Mouse (Mus musculus): ENCODE data around the gene Tmem210.

Gene Tmem210

DNA sequence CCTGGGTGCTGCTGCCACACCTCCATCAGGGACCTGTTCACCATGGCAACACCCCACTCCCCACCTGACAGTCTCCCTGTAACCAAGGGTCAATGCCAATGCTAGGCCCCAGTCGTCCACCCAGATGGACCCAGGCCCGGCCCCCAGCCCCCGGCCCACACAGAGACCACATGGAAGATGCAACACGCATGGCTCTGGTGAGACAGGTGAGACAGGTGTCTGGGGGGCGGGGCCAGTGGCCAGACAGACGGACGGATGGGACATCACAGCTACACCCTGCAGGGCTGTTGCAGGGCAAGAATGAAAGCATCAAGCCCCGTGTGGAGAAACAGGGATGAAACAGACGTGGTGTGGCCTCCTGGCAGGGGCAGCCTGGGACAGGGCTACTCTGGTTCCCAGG is 5.8 kb downstream of the Tmem210 start:
- DNase-seq (ENCODE audit: low read depth, low spot score), result no peak

DNA sequence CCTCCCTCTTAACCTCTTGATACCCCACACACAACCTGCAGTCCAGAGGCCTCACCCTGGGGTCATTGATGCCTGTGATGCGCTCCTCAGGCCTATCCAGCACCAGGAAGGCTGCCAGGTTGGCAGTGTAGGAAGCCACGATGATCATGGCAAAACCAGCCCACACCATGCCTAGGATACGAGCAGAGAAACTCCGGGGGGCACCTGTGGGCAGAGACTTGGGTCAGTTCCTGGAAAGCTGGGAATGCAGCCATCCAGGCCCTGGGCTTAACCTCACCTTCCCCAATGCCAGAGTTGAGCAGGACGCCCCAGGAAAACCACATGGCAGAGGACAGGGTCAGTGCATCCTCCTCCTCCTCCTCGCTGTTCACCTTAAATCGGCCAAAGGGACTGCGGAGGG is 9.1 kb downstream of the Tmem210 start:
- DNase-seq (ENCODE audit: low read depth, low spot score), result no peak

DNA sequence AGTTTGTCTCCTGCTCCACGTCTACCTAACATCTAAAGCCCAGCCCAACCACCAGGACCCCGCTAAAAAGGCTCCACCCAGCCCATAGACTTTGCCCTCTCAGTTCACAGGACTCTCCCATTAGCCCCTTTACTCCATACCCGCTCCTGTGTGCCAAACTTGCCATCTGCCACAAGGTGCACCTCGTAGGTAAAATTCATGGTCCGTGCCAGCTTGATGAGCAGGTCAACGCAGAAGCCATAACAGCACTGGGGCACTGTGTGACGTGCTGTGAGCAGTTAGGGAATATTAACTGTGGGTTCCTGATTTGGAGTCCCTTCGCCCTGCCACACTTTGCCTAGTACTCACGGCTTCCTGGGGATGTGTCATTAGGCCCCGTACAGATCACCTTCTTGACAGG is 10.1 kb downstream of the Tmem210 start:
- peak; percentile 79 for DNase-seq (ENCODE audit: low read depth, low spot score)

DNA sequence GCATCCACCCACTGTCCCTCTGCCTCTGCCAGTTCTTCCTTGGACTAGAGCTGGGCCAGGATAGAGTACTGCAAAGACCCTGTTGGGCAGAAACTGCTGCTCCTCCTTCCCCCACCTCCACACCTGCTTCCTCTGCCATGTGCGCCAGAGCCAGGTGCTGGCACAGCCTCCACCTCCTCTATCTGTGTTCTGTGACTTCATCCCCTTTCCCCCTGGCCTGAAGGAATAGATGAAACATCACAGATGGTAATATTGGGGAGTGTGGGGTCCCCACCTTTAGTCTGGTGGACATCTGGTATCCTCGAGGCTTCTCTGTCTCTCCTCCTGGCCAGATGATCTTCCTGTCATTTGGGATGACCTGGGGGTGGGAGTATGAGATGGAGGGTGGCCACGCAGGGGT is 15.5 kb downstream of the Tmem210 start:
- no peak for DNase-seq (ENCODE audit: low read depth, low spot score)

DNA sequence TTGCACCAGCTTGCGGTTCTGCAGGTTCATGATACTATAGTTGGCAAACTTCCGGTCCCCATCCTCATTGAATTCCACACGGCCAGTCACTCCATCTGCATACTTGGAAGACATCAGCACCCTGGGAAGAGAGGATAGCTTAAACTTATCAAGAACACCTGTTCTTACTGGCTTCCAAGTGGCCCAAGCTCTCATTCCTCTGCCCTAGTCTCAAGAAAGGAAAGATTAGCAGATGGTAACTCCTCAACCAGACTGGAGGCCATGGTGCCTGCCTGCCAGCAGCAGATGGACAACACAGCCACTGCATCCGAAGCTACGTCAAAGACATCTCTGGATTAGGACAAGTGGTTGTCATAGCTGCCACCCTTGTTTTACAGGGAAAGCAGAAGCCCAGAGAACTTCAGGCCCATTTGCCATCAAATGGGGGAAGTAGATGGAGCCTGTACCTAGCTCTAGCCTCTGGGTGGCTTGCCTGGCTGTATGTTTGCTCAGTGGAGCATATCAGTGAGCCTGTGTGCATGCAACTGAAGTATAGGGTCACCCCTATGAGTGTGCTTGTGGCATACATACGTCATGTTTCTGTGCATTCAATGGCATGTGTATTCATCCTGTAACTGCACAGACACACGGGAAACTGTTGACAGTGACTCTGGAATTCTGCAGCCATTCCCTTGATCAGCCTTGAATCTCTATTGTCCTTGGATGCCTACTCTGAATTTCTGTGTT is 16.1 kb downstream of the Tmem210 start:
- peak; percentile 93 for DNase-seq (ENCODE audit: low read depth, low spot score)

DNA sequence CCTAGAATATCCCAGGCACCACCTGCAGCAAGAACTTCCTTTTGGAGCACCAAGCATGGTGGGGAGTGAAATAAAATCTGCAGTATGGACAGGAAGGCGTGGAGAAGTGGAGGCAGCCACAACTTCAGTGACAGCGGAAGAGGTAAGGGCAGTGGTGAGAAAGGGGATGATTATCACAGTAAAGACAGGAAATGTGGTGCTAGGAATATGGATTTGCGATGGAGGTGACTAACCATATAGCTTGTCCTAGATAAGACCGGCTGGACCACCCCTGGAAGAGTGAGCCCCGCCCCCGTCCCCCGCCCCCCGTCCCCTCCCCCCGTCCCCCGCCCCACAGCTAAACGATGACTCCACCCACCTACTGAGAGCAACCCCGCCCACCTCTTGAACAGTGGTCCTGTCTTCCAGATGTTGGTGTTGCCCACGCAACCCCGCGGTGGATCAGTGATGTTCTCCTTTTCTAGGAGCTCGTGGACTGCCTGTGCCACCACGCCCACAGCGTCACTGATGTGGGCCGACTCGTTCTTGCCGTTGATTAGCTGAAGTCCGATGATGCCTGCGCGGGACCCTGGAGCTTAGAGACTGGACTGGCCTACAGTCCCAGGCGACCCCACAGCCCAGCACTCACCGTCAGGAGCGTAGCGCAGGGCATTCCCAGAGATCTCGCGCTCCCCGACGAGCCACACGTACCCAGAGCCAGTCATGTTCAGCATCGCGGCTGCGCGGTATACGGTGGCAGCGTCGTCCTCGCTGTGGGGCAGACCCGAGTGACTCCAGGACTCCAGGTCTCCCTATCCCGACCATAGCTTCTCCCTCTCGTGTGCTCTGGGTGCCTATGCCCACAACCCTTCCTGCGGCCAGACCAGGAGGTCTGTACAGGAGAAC is 17.0 kb downstream of the Tmem210 start:
- DNase-seq (ENCODE audit: low read depth, low spot score), result peak; percentile 72

DNA sequence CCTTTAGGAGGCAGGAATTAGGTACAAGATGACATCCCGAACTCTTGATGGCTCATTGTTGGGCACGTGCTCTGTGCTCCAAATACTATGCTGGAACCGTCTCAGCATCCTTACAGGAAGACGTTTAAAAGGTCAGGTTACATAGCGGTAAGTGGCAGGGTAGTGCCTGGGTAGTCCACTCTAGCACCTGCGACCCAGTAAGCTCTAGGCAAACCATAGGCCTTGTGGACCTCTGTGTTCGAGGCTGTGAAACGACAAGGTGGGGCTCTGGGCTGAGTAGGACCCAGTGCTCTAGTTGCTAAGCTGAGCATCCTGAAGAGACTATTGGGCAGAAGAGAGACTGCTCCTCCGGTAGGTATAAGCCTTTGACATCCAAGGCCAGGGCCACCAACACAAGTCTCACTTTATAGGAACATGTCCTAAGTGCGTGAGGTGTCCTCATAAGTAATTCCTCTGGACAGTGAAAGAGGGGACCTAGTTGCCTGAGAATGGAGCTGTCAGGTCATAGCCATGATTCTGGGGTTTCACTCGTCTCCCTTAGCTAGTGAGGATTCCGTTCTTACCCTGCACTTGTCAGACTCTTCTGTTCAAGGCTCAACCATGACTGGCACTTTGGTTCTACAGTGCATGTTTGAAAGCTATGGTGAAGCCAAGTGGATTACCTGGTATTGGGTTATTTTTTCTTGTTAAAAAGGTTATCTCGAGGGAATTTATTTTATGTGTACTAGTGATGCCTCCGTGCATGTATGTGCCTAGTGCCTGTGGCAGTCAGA is 17.8 kb downstream of the Tmem210 start:
- DNase-seq (ENCODE audit: low read depth, low spot score), result no peak

DNA sequence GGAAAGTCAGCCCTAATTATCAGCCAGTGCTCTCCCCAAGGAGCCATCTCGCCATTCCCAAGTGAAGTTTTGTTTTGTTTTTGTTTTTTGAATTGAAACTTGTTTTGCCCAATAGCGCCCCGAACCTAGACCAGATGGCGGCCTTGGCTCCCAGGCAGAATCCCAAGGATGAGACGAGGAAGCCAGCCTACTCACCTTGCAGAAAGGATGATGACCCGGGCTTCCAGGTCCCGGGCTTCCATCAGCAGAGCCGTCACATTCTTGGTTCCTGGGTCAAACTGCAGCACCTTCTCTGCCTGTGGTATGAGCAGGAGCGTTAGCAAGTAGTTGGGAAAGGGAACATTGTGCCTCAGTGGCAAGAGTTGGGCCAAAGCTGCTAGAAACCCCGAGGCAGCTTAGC is 22.2 kb downstream of the Tmem210 start:
- DNase-seq (ENCODE audit: low read depth, low spot score), result no peak

DNA sequence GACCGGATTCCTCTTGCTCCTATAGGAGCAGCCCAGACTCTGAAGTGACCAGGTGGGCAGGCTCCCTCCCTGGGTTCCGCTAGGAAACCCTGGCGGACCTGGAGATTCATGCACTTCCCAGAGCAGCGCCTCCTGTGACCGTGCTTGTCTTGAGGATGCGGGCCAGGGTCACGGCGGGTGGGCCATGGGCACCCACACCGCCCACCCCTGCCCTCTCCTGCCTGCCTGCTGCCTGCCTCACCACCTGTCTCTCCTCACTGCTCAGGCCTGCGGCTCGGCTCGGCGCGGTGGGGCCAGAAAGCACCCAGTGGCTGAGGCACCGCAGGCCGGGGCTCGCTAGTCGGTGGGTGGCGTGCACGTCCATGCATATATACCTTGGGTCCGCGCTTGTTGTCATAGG is 23.0 kb downstream of the Tmem210 start:
- no peak for DNase-seq (ENCODE audit: low read depth, low spot score)

DNA sequence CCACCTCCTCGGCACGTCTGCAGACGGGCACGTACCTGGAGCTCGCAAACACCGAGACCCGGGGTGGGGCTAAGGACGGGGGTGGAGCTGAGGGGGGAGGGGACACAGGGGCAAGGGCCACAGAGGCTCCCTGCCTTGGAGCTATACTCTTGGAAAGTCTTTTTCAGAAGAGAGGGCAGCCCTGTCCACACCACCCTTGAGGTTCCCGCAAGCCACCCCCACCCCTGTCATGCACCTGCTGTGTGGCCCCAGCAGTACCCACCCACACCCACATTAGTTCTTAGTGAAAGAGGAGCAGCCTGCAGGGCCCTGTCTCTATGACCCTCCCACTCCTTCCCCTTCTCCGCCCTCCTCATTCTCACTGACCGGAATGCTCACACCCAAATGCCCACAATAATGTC is 23.5 kb downstream of the Tmem210 start:
- no peak for DNase-seq (ENCODE audit: low read depth, low spot score)

DNA sequence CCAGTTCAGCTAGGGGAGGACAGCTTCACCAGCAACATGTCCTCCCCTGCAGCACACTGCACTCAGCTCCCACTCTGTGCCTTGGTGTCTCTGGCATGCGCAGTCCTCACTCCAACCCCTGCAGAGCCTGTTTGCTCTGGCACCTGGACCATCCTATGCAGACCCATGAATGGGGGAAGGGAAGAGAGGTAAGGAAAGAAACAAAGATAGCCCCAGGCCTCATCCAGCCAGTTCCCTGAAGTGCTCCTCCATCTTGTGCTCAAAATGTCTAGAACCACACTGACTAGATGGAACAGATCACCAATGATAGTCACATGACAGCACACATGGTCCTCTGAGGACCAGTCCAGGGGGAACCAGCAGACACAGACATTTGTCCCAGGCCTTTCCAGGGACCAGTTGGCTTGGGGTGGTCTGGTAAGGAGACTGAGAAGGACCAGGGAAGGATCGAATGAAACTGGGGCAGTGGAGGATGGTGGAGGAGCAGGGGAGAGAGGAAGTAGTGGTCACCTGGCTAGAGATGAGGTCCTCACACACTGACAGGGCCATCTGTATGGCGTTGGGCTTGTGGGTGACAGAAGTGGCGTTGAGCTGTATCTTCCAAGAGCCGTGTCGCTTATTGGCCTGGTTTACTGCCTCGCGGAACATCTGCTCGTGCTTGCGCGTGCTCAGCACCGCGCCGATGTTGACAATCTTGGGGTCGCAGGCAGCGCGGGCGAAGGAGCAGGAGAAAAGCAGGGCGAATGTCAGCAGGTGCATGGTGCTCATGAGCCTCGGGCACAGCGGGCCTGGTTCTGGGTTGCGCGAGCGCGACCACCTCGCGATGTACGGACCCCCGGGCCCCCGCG is 30.4 kb downstream of the Tmem210 start:
- DNase-seq (ENCODE audit: low read depth, low spot score), result peak; percentile 94

DNA sequence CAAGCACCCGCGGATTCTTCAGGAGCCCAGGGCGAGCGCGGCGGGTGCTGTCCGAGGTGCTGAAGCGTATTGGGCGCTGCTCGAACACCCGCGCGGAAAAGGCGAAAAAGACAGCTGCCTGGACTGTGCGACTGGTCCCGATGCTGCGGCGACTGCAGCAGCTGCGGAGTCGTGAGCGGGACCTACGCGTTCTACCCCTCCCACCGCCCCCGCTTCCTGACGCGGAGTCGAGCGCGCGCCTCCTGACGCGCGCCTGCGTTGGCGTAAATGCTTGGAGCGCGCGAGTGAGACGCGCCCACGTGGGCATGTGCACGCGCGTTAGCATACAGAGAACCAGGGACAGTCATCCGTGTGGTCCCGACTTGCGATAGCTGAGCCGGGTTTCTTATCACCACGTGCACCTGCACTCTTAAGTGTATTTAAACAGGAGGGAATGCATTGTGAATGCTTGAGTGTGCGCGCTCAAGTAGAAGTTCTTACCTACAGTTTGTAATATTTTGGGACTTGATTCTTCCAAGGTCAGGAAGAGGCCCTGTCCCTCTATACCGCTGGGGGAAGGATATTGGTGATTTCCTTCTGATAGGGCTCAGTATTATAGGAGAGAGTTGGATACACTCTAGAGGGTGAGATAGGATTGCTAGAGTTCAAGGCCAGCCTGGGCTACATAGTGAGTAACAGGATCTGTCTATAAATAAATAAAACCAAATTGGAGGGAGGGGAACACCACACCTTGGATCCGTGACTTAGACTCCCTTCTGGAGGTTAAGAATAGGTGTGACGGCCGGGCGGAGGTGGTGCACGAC is 31.2 kb downstream of the Tmem210 start, which contains the start of gene Grin1:
Gene Grin1 (minus strand): TSS at position 217 of the 803 bp plus-strand sequence.
- DNase-seq (ENCODE audit: low read depth, low spot score), result peak; percentile 97

DNA sequence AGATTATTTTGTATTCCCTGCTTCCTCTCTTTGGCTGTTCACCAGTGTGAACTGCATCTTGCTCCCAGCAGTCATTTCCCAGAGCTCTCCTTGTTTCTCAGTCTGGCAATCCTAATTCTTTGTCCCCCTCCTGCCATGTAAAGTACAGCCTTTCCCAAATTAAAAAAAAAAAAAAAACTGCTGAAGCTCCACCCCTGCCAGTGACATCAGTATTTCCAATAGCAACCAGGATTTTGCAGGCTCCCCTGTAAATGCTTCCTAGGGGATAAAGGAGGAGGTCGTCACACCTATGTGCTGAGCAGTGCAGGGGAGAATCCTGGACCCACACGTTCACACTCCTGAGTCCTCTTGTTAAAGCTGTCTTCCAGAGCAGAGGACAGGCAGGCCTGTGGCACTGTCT is 32.1 kb downstream of the Tmem210 start:
- peak; percentile 58 for DNase-seq (ENCODE audit: low read depth, low spot score)

DNA sequence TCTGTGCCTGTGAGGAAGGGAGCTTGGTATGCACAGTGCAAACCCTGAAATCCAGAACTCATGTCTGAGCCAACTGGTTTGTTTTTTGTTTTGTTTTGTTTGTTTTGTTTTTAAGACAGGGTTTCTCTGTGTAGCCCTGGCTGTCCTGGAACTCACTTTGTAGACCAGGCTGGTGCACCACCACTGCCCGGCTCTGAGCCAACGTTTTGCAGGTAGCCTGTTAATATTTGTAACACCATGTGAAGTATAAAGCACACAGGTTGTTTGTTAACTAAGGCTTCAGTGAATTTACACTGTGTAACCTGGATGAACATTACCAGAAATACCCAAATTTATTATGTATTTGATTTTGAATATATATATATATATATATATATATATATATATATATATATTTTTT is 38.1 kb downstream of the Tmem210 start:
- no peak for DNase-seq (ENCODE audit: low read depth, low spot score)

DNA sequence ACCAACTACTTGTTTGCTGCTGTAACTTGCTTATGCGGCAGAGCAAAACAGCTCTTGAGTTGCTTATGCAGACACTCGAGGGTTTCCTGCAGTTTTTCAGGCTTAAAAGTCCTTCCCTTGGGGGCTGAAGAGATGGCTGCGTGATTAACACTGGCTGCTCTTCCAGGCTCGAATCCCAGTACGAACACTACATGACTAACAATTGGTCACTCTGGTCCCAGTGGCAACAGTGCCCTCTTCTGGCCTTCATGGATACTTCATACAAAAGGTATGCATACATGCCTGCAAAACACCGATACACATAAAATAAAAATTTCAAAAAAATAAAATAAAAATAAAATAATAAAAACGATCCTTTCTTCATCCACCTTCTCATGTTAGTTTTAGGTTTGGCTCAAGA is 40.5 kb downstream of the Tmem210 start:
- peak; percentile 79 for DNase-seq (ENCODE audit: low read depth, low spot score)

DNA sequence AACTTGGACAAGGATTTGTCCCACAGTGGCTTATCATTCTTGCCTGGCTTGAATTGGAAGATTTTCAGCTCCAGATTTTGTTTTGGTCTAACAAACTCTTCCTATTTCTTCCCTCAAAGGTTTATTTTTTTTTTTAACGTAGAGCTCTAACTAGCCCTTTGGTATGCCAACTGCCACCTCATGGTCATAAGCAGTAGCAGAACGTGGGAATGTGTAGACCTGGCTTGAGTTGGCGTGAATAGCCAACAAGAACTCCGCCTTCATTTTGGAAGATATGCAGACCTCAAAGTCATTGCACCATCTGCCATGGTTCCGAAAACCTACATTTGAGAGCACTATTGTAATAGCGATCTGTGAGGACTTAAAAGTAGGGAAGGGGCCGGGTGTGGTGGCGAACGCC is 43.5 kb downstream of the Tmem210 start:
- DNase-seq (ENCODE audit: low read depth, low spot score), result no peak

DNA sequence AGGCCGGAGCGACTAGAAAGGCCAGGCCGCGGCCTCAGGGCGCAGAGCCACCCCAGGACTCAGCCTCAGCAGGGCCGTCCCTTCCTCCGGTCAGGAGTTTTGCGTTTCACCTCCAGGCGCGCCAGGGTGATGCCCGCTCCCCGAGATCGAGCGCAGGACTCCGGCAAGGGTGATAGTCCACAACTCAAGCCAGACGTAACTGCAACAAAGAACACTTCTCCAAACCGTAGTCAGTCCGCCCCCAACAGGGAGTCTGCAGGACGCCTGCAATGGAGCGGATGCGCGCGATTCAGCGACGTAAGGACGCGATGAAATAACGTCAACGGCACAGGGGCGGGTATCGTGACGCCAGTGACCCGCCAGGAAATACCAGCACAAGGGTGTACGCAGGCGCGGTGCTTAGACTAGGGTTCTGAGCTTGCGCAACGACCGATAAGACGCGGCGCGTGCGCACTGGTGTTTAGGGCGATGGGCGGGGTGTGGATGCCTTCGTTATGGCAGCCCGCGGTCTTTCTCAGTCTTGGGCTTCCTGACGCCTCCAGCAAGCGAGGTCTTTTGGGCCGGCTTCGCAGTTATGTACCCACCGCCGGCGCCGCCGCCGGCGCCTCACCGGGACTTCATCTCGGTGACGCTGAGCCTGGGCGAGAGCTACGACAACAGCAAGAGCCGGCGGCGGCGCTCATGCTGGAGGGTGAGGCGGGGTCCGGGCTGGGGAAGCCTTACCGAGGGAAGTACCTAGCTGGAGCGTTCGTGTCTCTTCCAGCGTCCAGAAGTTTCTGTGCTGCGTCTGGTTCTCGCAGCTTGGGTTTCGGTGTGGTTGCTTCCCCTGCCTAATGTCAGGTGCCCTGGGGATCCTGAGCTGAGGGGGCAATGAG is 44.6 kb downstream of the Tmem210 start, which contains the start of gene Man1b1:
Gene Man1b1 (plus strand): TSS at position 53 of the 875 bp plus-strand sequence.
- DNase-seq (ENCODE audit: low read depth, low spot score), result peak; percentile 100

DNA sequence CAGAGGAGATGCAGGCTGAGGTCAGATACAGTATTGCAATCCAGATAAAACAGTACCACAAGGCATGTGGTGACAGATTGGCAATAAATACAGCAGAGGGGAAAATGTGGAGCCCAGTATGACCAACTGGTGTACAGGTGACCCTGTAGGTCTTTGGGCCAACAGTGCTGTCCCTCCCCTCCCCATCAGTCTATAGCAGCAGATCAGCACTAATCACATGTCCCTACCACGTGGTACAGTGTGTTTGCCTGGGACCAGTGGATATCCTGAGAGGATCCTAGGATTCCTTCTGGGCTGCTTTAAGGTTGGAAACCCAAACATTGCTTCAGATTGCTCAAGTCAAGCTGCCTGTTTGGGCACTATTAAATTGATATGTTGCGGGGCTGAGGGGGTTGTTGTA is 45.6 kb downstream of the Tmem210 start:
- DNase-seq (ENCODE audit: low read depth, low spot score), result no peak

DNA sequence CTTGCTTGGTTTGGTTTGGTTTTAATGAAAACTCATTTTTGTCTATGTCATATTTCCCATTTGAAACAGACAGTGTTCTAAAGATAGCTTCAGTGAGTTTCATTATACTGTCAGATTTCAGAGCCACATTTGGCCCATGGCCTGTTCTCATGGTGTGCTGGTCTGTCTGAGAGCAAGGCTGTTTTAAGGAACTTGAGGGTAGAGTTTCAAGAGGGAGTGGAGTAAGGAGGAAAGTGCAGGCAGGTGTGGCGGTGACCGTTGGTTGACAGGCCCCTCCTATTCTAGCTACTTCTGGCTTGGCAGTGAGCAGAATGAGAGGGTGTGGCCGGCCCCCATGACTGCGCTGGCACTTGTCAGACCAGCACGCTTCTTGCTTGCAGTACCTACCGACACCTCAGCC is 50.4 kb downstream of the Tmem210 start:
- no peak for DNase-seq (ENCODE audit: low read depth, low spot score)

Data from brain, adult 2 months (tissue).